Comparison of ENCODE assay signal across 8 mouse cellular contexts in genomic region chr8:122433269-122433905, GRCm38 (mm10). TPM values are rescaled to one million over a fixed set of nuclear protein-coding genes. Genes with fewer than 3 reads are reported as not detected.
A peak's percentile ranks its signal among the peaks of the same experiment; 100 is the strongest.
DNase-seq lines count a peak whose midpoint lies in the region; ATAC-seq and TF ChIP-seq lines count a peak whose summit lies in the region.

No protein-coding gene starts in this region.

- no peak for TF ChIP-seq POLR2A in cerebellum, adult 2 months (IDR thresholded peaks at IDR 0.05; ENCODE audit: borderline replicate concordance, insufficient read depth, low read length)

- H3K4me1 ChIP-seq in lung, postnatal 0 days (ENCODE audit: insufficient read depth, low read depth, low read length) = peaks cover 6% of the 10 kb centered on the region
- H3K4me1 ChIP-seq in forebrain, embryonic 14.5 days (ENCODE audit: control insufficient read depth, insufficient read depth, low read length) = peaks cover 4% of the 10 kb centered on the region; the same call in 1 of the 2 replicates
- H3K4me1 ChIP-seq in liver, embryonic 13.5 days (replicated peaks) = peaks cover 47% of the 10 kb centered on the region
- peaks cover 19% of the 10 kb centered on the region for H3K4me1 ChIP-seq in stomach, embryonic 16.5 days (ENCODE audit: control insufficient read depth, insufficient read depth, low read length)
- H3K4me1 ChIP-seq in cerebellum, adult 2 months (ENCODE audit: control insufficient read depth, insufficient read depth, low read length) = peaks cover 3% of the 10 kb centered on the region

- no peaks in the 10 kb centered on the region for H3K27me3 ChIP-seq in lung, postnatal 0 days (replicated peaks; ENCODE audit: insufficient read depth, low read length)
- H3K27me3 ChIP-seq in forebrain, embryonic 14.5 days (replicated peaks; ENCODE audit: control insufficient read depth, insufficient read depth, low read length) = no peaks in the 10 kb centered on the region
- H3K27me3 ChIP-seq in liver, embryonic 13.5 days = peaks cover 13% of the 10 kb centered on the region; the same call in 1 of the 2 replicates
- H3K27me3 ChIP-seq in stomach, embryonic 16.5 days (ENCODE audit: control insufficient read depth, insufficient read depth, low read length) = no peaks in the 10 kb centered on the region
- H3K27me3 ChIP-seq in cerebellum, adult 2 months (ENCODE audit: control insufficient read depth, insufficient read depth, low read length) = no peaks in the 10 kb centered on the region

- peak; percentile 64 for TF ChIP-seq CTCF in lung, postnatal 0 days (IDR thresholded peaks at IDR 0.05)
- no peak for TF ChIP-seq CTCF in cerebellum, adult 2 months (IDR thresholded peaks at IDR 0.05; ENCODE audit: borderline replicate concordance, insufficient read depth, low read depth, low read length)

- no peaks in the 10 kb centered on the region for H3K36me3 ChIP-seq in lung, postnatal 0 days (ENCODE audit: insufficient read depth, low read length)
- peaks cover 43% of the 10 kb centered on the region for H3K36me3 ChIP-seq in forebrain, embryonic 14.5 days (ENCODE audit: control insufficient read depth, insufficient read depth, low read length)
- peaks cover 36% of the 10 kb centered on the region for H3K36me3 ChIP-seq in liver, embryonic 13.5 days
- H3K36me3 ChIP-seq in stomach, embryonic 16.5 days (ENCODE audit: control insufficient read depth, insufficient read depth, low read length) = 0 out of 2 replicates have a peak, but pooled peaks cover 4% of the 10 kb centered on the region

- peak overlapping the region; percentile 81 for H3K4me2 ChIP-seq in lung, postnatal 0 days (replicated peaks; ENCODE audit: low read depth, low read length)
- no peak overlapping the region for H3K4me2 ChIP-seq in forebrain, embryonic 14.5 days (ENCODE audit: low read length)
- H3K4me2 ChIP-seq in liver, embryonic 13.5 days = peak overlapping the region; percentile 85
- H3K4me2 ChIP-seq in stomach, embryonic 16.5 days (ENCODE audit: low read depth, low read length) = peak overlapping the region; percentile 83

- no peak for TF ChIP-seq EP300 in lung, postnatal 0 days (IDR thresholded peaks at IDR 0.05)

- no peak overlapping the region for H3K9ac ChIP-seq in lung, postnatal 0 days (replicated peaks; ENCODE audit: low read depth)
- no peak overlapping the region for H3K9ac ChIP-seq in forebrain, embryonic 14.5 days (ENCODE audit: low read length)
- H3K9ac ChIP-seq in liver, embryonic 13.5 days = no peak overlapping the region
- H3K9ac ChIP-seq in stomach, embryonic 16.5 days (ENCODE audit: low read length) = peak overlapping the region; percentile 86

- H3K9me3 ChIP-seq in lung, postnatal 0 days (ENCODE audit: low read length) = no peaks in the 10 kb centered on the region
- no peaks in the 10 kb centered on the region for H3K9me3 ChIP-seq in forebrain, embryonic 14.5 days (replicated peaks; ENCODE audit: control insufficient read depth, low read length)
- 0 out of 2 replicates have a peak, but pooled peaks cover 4% of the 10 kb centered on the region for H3K9me3 ChIP-seq in liver, embryonic 13.5 days (replicated peaks)
- H3K9me3 ChIP-seq in stomach, embryonic 16.5 days (replicated peaks; ENCODE audit: control insufficient read depth, low read length) = no peaks in the 10 kb centered on the region; the same call in 1 of the 2 replicates

- peak; percentile 45 for ATAC-seq in lung, postnatal 0 days
- peak; percentile 32 for ATAC-seq in forebrain, embryonic 14.5 days
- ATAC-seq in liver, embryonic 13.5 days (ENCODE audit: low read depth) = peak; percentile 19; the same call in 1 of the 2 replicates
- ATAC-seq in stomach, embryonic 16.5 days (ENCODE audit: insufficient read depth, low FRiP score) = 0 out of 2 replicates have a peak, but pooled peaks have one; percentile 0

- WGBS in lung, postnatal 0 days = 50% methylated on average over 11 of the region's 11 CpGs
- WGBS in forebrain, embryonic 14.5 days = 75% methylated on average over 11 of the region's 11 CpGs
- 52% methylated on average over 11 of the region's 11 CpGs for WGBS in liver, embryonic 13.5 days (ENCODE audit: insufficient replicate concordance)
- 58% methylated on average over 11 of the region's 11 CpGs for WGBS in stomach, embryonic 16.5 days
- WGBS in cerebellum, adult 2 months = 67% methylated on average over 11 of the region's 11 CpGs

- peak overlapping the region; percentile 82; the same call in 1 of the 2 replicates for H3K27ac ChIP-seq in lung, postnatal 0 days (ENCODE audit: low read length)
- H3K27ac ChIP-seq in forebrain, embryonic 14.5 days (ENCODE audit: low read depth, low read length) = no peak overlapping the region
- 0 out of 2 replicates have a peak overlapping the region, but pooled peaks have one; percentile 73 for H3K27ac ChIP-seq in liver, embryonic 13.5 days
- peak overlapping the region; percentile 86; the same call in 1 of the 2 replicates for H3K27ac ChIP-seq in stomach, embryonic 16.5 days (ENCODE audit: low read length)
- H3K27ac ChIP-seq in cerebellum, adult 2 months (ENCODE audit: insufficient read depth, low read length) = no peak overlapping the region

- no peak for DNase-seq in lung, postnatal 0 days (ENCODE audit: low spot score)
- no peak for DNase-seq in lung, adult 18-20 months
- no peak for DNase-seq in forebrain, embryonic 14.5 days (ENCODE audit: low spot score)
- DNase-seq in liver, embryonic 13.5 days = no peak
- no peak for DNase-seq in spleen, postnatal 36 days (ENCODE audit: low spot score in 2 of 2)
- no peak for DNase-seq in left cerebral cortex, adult 11 months (ENCODE audit: low spot score)
- DNase-seq in cerebellum, adult 2 months = no peak

- peak overlapping the region; percentile 61; the same call in 1 of the 2 replicates for H3K4me3 ChIP-seq in lung, postnatal 0 days (ENCODE audit: low read depth, low read length)
- H3K4me3 ChIP-seq in forebrain, embryonic 14.5 days (ENCODE audit: low read depth, low read length) = no peak overlapping the region
- peak overlapping the region; percentile 64; the same call in 1 of the 2 replicates for H3K4me3 ChIP-seq in liver, embryonic 13.5 days (replicated peaks)
- peak overlapping the region; percentile 65 for H3K4me3 ChIP-seq in stomach, embryonic 16.5 days (replicated peaks; ENCODE audit: low read length)
- H3K4me3 ChIP-seq in cerebellum, adult 2 months (replicated peaks; ENCODE audit: insufficient read depth, low read depth, low read length) = no peak overlapping the region

RNA-seq across cellular contexts. Expression of gene Cyba, which starts 0.7 kb away (rescaled TPM):
- polyA plus RNA-seq in lung, postnatal 0 days (2015; fragmentation: Nextera tagmentation; extraction: Ambion mirVana) = 401 and 429 TPM in 2 replicates
- 33.5 and 39.3 TPM in 2 replicates for polyA plus RNA-seq in forebrain, embryonic 14.5 days (2014; fragmentation: Nextera tagmentation; extraction: Ambion mirVana)
- polyA plus RNA-seq in liver, embryonic 13.5 days (2015; fragmentation: Nextera tagmentation; extraction: Ambion mirVana) = 133 and 153 TPM in 2 replicates
- 241 and 270 TPM in 2 replicates for polyA plus RNA-seq in stomach, embryonic 16.5 days (2015; fragmentation: Nextera tagmentation; extraction: Ambion mirVana)
- polyA plus RNA-seq in cerebellum, adult 2 months (2012; rRNA removed) = 12.0 and 15.5 TPM in 2 replicates

RNA-seq across cellular contexts. Expression of gene Mvd, which starts 9.8 kb away (rescaled TPM):
- 29.2 and 31.2 TPM in 2 replicates for polyA plus RNA-seq in lung, postnatal 0 days (2015; fragmentation: Nextera tagmentation; extraction: Ambion mirVana)
- 41.8 and 51.9 TPM in 2 replicates for polyA plus RNA-seq in forebrain, embryonic 14.5 days (2014; fragmentation: Nextera tagmentation; extraction: Ambion mirVana)
- polyA plus RNA-seq in liver, embryonic 13.5 days (2015; fragmentation: Nextera tagmentation; extraction: Ambion mirVana) = 23.7 and 26.0 TPM in 2 replicates
- polyA plus RNA-seq in stomach, embryonic 16.5 days (2015; fragmentation: Nextera tagmentation; extraction: Ambion mirVana) = 40.3 and 40.7 TPM in 2 replicates
- 43.6 and 45.2 TPM in 2 replicates for polyA plus RNA-seq in cerebellum, adult 2 months (2012; rRNA removed)

RNA-seq across cellular contexts. Expression of gene Il17c, which starts 11.6 kb away (rescaled TPM):
- polyA plus RNA-seq in lung, postnatal 0 days (2015; fragmentation: Nextera tagmentation; extraction: Ambion mirVana) = not detected in 2 replicates
- not detected in 2 replicates for polyA plus RNA-seq in forebrain, embryonic 14.5 days (2014; fragmentation: Nextera tagmentation; extraction: Ambion mirVana)
- polyA plus RNA-seq in liver, embryonic 13.5 days (2015; fragmentation: Nextera tagmentation; extraction: Ambion mirVana) = not detected in 2 replicates
- not detected in 2 replicates for polyA plus RNA-seq in stomach, embryonic 16.5 days (2015; fragmentation: Nextera tagmentation; extraction: Ambion mirVana)
- 0.27 and 0.49 TPM in 2 replicates for polyA plus RNA-seq in cerebellum, adult 2 months (2012; rRNA removed)

RNA-seq across cellular contexts. Expression of gene Snai3, which starts 27.1 kb away (rescaled TPM):
- polyA plus RNA-seq in lung, postnatal 0 days (2015; fragmentation: Nextera tagmentation; extraction: Ambion mirVana) = 1.2 and 1.5 TPM in 2 replicates
- not detected in 2 replicates for polyA plus RNA-seq in forebrain, embryonic 14.5 days (2014; fragmentation: Nextera tagmentation; extraction: Ambion mirVana)
- 0.20 and 0.31 TPM in 2 replicates for polyA plus RNA-seq in liver, embryonic 13.5 days (2015; fragmentation: Nextera tagmentation; extraction: Ambion mirVana)
- 0.59 and 1.2 TPM in 2 replicates for polyA plus RNA-seq in stomach, embryonic 16.5 days (2015; fragmentation: Nextera tagmentation; extraction: Ambion mirVana)
- polyA plus RNA-seq in cerebellum, adult 2 months (2012; rRNA removed) = 0.13 TPM in 1 of 2 replicates, not detected in the other

RNA-seq across cellular contexts. Expression of gene Rnf166, which starts 42.5 kb away (rescaled TPM):
- polyA plus RNA-seq in lung, postnatal 0 days (2015; fragmentation: Nextera tagmentation; extraction: Ambion mirVana) = 49.4 and 52.7 TPM in 2 replicates
- 28.8 and 32.2 TPM in 2 replicates for polyA plus RNA-seq in forebrain, embryonic 14.5 days (2014; fragmentation: Nextera tagmentation; extraction: Ambion mirVana)
- 12.2 and 13.7 TPM in 2 replicates for polyA plus RNA-seq in liver, embryonic 13.5 days (2015; fragmentation: Nextera tagmentation; extraction: Ambion mirVana)
- 31.3 and 36.4 TPM in 2 replicates for polyA plus RNA-seq in stomach, embryonic 16.5 days (2015; fragmentation: Nextera tagmentation; extraction: Ambion mirVana)
- polyA plus RNA-seq in cerebellum, adult 2 months (2012; rRNA removed) = 65.9 and 69.4 TPM in 2 replicates

Comparison
In these comparisons a context has a peak if more than half of its experiments do, and no peak if none do; other contexts are left out.
1. H3K27ac ChIP-seq: peak in lung, postnatal 0 days (single experiment), liver, embryonic 13.5 days (single experiment) and stomach, embryonic 16.5 days (single experiment); none in forebrain, embryonic 14.5 days (single experiment) and cerebellum, adult 2 months (single experiment).
2. H3K4me3 ChIP-seq: peak in lung, postnatal 0 days (single experiment), liver, embryonic 13.5 days (single experiment) and stomach, embryonic 16.5 days (single experiment); none in forebrain, embryonic 14.5 days (single experiment) and cerebellum, adult 2 months (single experiment).
3. Peak in every context shown above with its lines, with median percentiles within 50 percentile points of each other: ATAC-seq.